Mouse (Mus musculus): ENCODE measurements around the gene Slc27a2. TPM values are rescaled to one million over a fixed set of nuclear protein-coding genes. Genes with fewer than 3 reads are reported as not detected.

The Slc27a2 gene
- polyA plus RNA-seq, 1 experiment from 2014 or later, result 10.8 TPM

- H3K36me3 ChIP-seq (ENCODE audit: control insufficient read depth, insufficient read depth, low read length), result no peaks in the 10 kb centered on the region
- ATAC-seq (ENCODE audit: low read depth), result no peak
- no peak overlapping the region for H3K4me3 ChIP-seq (ENCODE audit: low read depth, low read length)
- H3K4me1 ChIP-seq (ENCODE audit: control insufficient read depth, insufficient read depth, low read length), result peaks cover 5% of the 10 kb centered on the region; the same call in 1 of the 2 replicates
- no peak overlapping the region for H3K9ac ChIP-seq (ENCODE audit: low read depth, low read length)
- H3K9me3 ChIP-seq (ENCODE audit: control insufficient read depth, low read length), result no peaks in the 10 kb centered on the region
- H3K27ac ChIP-seq (replicated peaks; ENCODE audit: low read depth, low read length), result no peak overlapping the region
- no peaks in the 10 kb centered on the region for H3K27me3 ChIP-seq (replicated peaks; ENCODE audit: control insufficient read depth, insufficient read depth, low read length)
- no peak overlapping the region for H3K4me2 ChIP-seq (ENCODE audit: low read depth, low read length)
- no peak for DNase-seq (ENCODE audit: low spot score)
Measured at GRCm38 (mm10) chr2:126623138-126623537, 70.9 kb downstream of the Slc27a2 start.

- peak; percentile 29 for DNase-seq (ENCODE audit: low spot score)
- ATAC-seq (ENCODE audit: low read depth), result no peak
- Histone ChIP-seq H3K4me3 (ENCODE audit: low read depth, low read length) (no peak overlapping the region), H3K4me2 (ENCODE audit: low read depth, low read length) (no peak overlapping the region), H3K9ac (ENCODE audit: low read depth, low read length) (no peak overlapping the region), H3K9me3 (ENCODE audit: control insufficient read depth, low read length) (no peaks in the 10 kb centered on the region), H3K27me3 (replicated peaks; ENCODE audit: control insufficient read depth, insufficient read depth, low read length) (no peaks in the 10 kb centered on the region), H3K27ac (replicated peaks; ENCODE audit: low read depth, low read length) (peak overlapping the region; percentile 44; the same call in 1 of the 2 replicates), H3K36me3 (ENCODE audit: control insufficient read depth, insufficient read depth, low read length) (peaks cover 2% of the 10 kb centered on the region), H3K4me1 (ENCODE audit: control insufficient read depth, insufficient read depth, low read length) (peaks cover 14% of the 10 kb centered on the region; the same call in 1 of the 2 replicates)
- WGBS, result 46% methylated on average over 9 of the region's 9 CpGs
Measured at GRCm38 (mm10) chr2:126628455-126628995, 76.3 kb downstream of the Slc27a2 start.

- Histone ChIP-seq H3K4me3 (ENCODE audit: low read depth, low read length) (no peak overlapping the region), H3K4me1 (ENCODE audit: control insufficient read depth, insufficient read depth, low read length) (peaks cover 9% of the 10 kb centered on the region; the same call in 1 of the 2 replicates), H3K36me3 (ENCODE audit: control insufficient read depth, insufficient read depth, low read length) (peaks cover 14% of the 10 kb centered on the region), H3K9ac (ENCODE audit: low read depth, low read length) (no peak overlapping the region), H3K9me3 (ENCODE audit: control insufficient read depth, low read length) (no peaks in the 10 kb centered on the region), H3K27ac (replicated peaks; ENCODE audit: low read depth, low read length) (no peak overlapping the region), H3K4me2 (ENCODE audit: low read depth, low read length) (no peak overlapping the region), H3K27me3 (replicated peaks; ENCODE audit: control insufficient read depth, insufficient read depth, low read length) (no peaks in the 10 kb centered on the region)
- DNase-seq (ENCODE audit: low spot score) (no peak), ATAC-seq (ENCODE audit: low read depth) (no peak)
- 87% methylated on average over 2 of the region's 2 CpGs for WGBS
Measured at GRCm38 (mm10) chr2:126633165-126633564, 81.0 kb downstream of the Slc27a2 start.

GRCm38 (mm10) chr2:126635939-126636823, 84.0 kb downstream of the Slc27a2 start:
- Histone ChIP-seq H3K9ac (ENCODE audit: low read depth, low read length) (no peak overlapping the region), H3K4me3 (ENCODE audit: low read depth, low read length) (no peak overlapping the region), H3K4me1 (ENCODE audit: control insufficient read depth, insufficient read depth, low read length) (no peaks in the 10 kb centered on the region), H3K27ac (replicated peaks; ENCODE audit: low read depth, low read length) (no peak overlapping the region), H3K36me3 (ENCODE audit: control insufficient read depth, insufficient read depth, low read length) (peaks cover 42% of the 10 kb centered on the region), H3K4me2 (ENCODE audit: low read depth, low read length) (no peak overlapping the region), H3K9me3 (ENCODE audit: control insufficient read depth, low read length) (0 out of 2 replicates have a peak, but pooled peaks cover 2% of the 10 kb centered on the region), H3K27me3 (replicated peaks; ENCODE audit: control insufficient read depth, insufficient read depth, low read length) (no peaks in the 10 kb centered on the region)
- 77% methylated on average over 12 of the region's 12 CpGs for WGBS
- DNase-seq (ENCODE audit: low spot score) (peak; percentile 8), ATAC-seq (ENCODE audit: low read depth) (no peak)

Other genes with a start within 250 kb of the Slc27a2 start
- 2.1 and 2.6 TPM in 2 replicates for gene Atp8b4, start 51.7 kb upstream of the Slc27a2 start, polyA plus RNA-seq (2014; fragmentation: Nextera tagmentation; extraction: Ambion mirVana)
- gene Hdc, start 66.9 kb downstream of the Slc27a2 start, polyA plus RNA-seq (2014; fragmentation: Nextera tagmentation; extraction: Ambion mirVana), result 32.0 and 67.6 TPM in 2 replicates
- gene Gabpb1, start 123.9 kb downstream of the Slc27a2 start, polyA plus RNA-seq (2014; fragmentation: Nextera tagmentation; extraction: Ambion mirVana), result 43.1 and 47.9 TPM in 2 replicates
- 42.9 and 45.8 TPM in 2 replicates for gene Usp8, start 154.9 kb downstream of the Slc27a2 start, polyA plus RNA-seq (2014; fragmentation: Nextera tagmentation; extraction: Ambion mirVana)
- 1.7 and 2.6 TPM in 2 replicates for gene Usp50, start 231.1 kb downstream of the Slc27a2 start, polyA plus RNA-seq (2014; fragmentation: Nextera tagmentation; extraction: Ambion mirVana)